Mouse (Mus musculus) brain, embryonic 14.5 days (tissue): ENCODE results near the gene Xylt2. TPM values are rescaled to one million over a fixed set of nuclear protein-coding genes. Genes with fewer than 3 reads are reported as not detected.
"Not testable (repeated sequence)": the region's sequence is repeated elsewhere in the genome, so short reads cannot be mapped to it uniquely, and the experiment has no call there.

Source experiments
- DNase-seq: peaks from one replicate; pipeline ENCODE4 v3.0.0-alpha.2; 2011; ENCODE audit warnings: low read depth
- CTCF ChIP-seq: fragments of 200-500 bp; IDR thresholded peaks from 2 replicates; pipeline ENCODE4 v1.5.1; 2012; ENCODE audit warnings: inconsistent platforms, mild to moderate bottlenecking, moderate library complexity, borderline replicate concordance; ENCODE audit not compliant: insufficient read depth, insufficient read length; ENCODE audit errors: extremely low read depth
- POLR2A ChIP-seq: fragments of 200-500 bp; IDR thresholded peaks from 2 replicates; pipeline ENCODE4 v1.6.1; 2012; ENCODE audit warnings: mild to moderate bottlenecking, inconsistent platforms, borderline replicate concordance; ENCODE audit not compliant: poor library complexity, insufficient read depth, insufficient read length, severe bottlenecking; ENCODE audit errors: extremely low read depth
- polyA plus RNA-seq: library from polyadenylated mRNA; depleted of rRNA; stranded (reverse); fragments of >200 nt; gene quantifications from 2 replicates; pipeline ENCODE4 v1.2.3, GENCODE M21; 2012

Gene Xylt2
- polyA plus RNA-seq, 1 experiment: 24.1 TPM

GRCm38 (mm10) chr11:94661344-94661743 is 16.0 kb downstream of the Xylt2 start:
- DNase-seq: no peak
- TF ChIP-seq CTCF (no peak), POLR2A (no peak)

- TF ChIP-seq POLR2A (peak; percentile 6; the same call in 1 of the 2 replicates), CTCF (no peak)
- DNase-seq: peak; percentile 93
Measured at GRCm38 (mm10) chr11:94653663-94654436, 23.5 kb downstream of the Xylt2 start, which contains the start of the genes Mrpl27 and Eme1. Gene Mrpl27 (plus strand): TSS chr11:94653767. Gene Eme1 (minus strand): TSS chr11:94653964.

GRCm38 (mm10) chr11:94652973-94653372 is 24.3 kb downstream of the Xylt2 start:
- TF ChIP-seq POLR2A (no peak), CTCF (no peak)
- DNase-seq: no peak

- not testable (repeated sequence) for DNase-seq
Measured at GRCm38 (mm10) chr11:94651241-94651640, 26.1 kb downstream of the Xylt2 start.

- DNase-seq: no peak
- TF ChIP-seq CTCF (no peak), POLR2A (no peak)
Measured at GRCm38 (mm10) chr11:94646457-94646856, 30.9 kb downstream of the Xylt2 start.

GRCm38 (mm10) chr11:94644461-94645219 is 32.7 kb downstream of the Xylt2 start:
- no peak for DNase-seq

GRCm38 (mm10) chr11:94634431-94634830 is 42.9 kb downstream of the Xylt2 start:
- no peak for DNase-seq

More at GRCm38 (mm10) chr11:94644461-94645219, 32.7 kb downstream of the Xylt2 start:
- TF ChIP-seq CTCF: no peak
- no peak for TF ChIP-seq POLR2A

GRCm38 (mm10) chr11:94632988-94633387 is 44.3 kb downstream of the Xylt2 start:
- TF ChIP-seq CTCF (no peak), POLR2A (no peak)

More at GRCm38 (mm10) chr11:94634431-94634830, 42.9 kb downstream of the Xylt2 start:
- TF ChIP-seq CTCF: no peak
- no peak for TF ChIP-seq POLR2A

GRCm38 (mm10) chr11:94631969-94632368 is 45.3 kb downstream of the Xylt2 start:
- no peak for DNase-seq
- no peak for TF ChIP-seq POLR2A
- no peak for TF ChIP-seq CTCF

More at GRCm38 (mm10) chr11:94632988-94633387, 44.3 kb downstream of the Xylt2 start:
- no peak for DNase-seq

GRCm38 (mm10) chr11:94630199-94631011 is 46.9 kb downstream of the Xylt2 start:
- TF ChIP-seq POLR2A (no peak), CTCF (no peak)
- DNase-seq: peak; percentile 40

GRCm38 (mm10) chr11:94629884-94630198 is 47.5 kb downstream of the Xylt2 start:
- TF ChIP-seq POLR2A (no peak), CTCF (no peak)
- DNase-seq: no peak

GRCm38 (mm10) chr11:94629199-94629883 is 48.0 kb downstream of the Xylt2 start, which contains the start of gene Lrrc59:
Gene Lrrc59 (plus strand): TSS chr11:94629767.
- peak; percentile 95 for DNase-seq
- peak; percentile 86 for TF ChIP-seq POLR2A
- TF ChIP-seq CTCF: peak; percentile 99
